Mouse (Mus musculus) CD4-positive naive resting alpha-beta T cell, adult 76 days (primary cell): ENCODE measurements around the gene Sparc. TPM values are rescaled to one million over a fixed set of nuclear protein-coding genes. Genes with fewer than 3 reads are reported as not detected.

Experiments
- total RNA-seq: library from RNA; stranded (reverse); gene quantifications from one replicate; pipeline ENCODE4 v1.2.4, GENCODE M21; 2023

Sparc gene
- 1.1 TPM for total RNA-seq

GRCm38 (mm10) chr11:55422978-55423377 is at the start of gene Sparc:
TSS of gene Sparc (minus strand) at chr11:55423183.

GRCm38 (mm10) chr11:55469048-55469843 is 46.3 kb upstream of the Sparc start, which contains the start of gene G3bp1:
TSS of gene G3bp1 (plus strand) at chr11:55469685.

GRCm38 (mm10) chr11:55461019-55461645 is 38.1 kb upstream of the Sparc start, which contains the start of gene Atox1:
TSS of gene Atox1 (minus strand) at chr11:55461239.

Other genes starting within 250 kb of the Sparc start
- gene Slc36a2, start 238.1 kb downstream of the Sparc start, total RNA-seq = not detected
- 20.8 TPM for gene Slc36a1, start 218.8 kb downstream of the Sparc start, total RNA-seq
- gene Fat2, start 86.6 kb downstream of the Sparc start, total RNA-seq = 0.12 TPM
- 60.9 TPM for gene Atox1, start 38.1 kb upstream of the Sparc start, total RNA-seq
- gene G3bp1, start 46.5 kb upstream of the Sparc start, total RNA-seq = 97.1 TPM
- gene Glra1, start 185.0 kb upstream of the Sparc start, total RNA-seq = not detected